Mouse (Mus musculus) urinary bladder, adult 18-20 months (tissue): ENCODE measurements around the gene Spaca3.
A peak's percentile ranks its signal among the peaks of the same experiment; 100 is the strongest.

ENCODE experiments used
- DNase-seq, 2 experiments: peaks; one replicate each; pipeline ENCODE4 v3.0.0; 2022; ENCODE audit warnings: low spot score in 2 of 2, mixed read lengths in 2 of 2

Spaca3 gene

DNA sequence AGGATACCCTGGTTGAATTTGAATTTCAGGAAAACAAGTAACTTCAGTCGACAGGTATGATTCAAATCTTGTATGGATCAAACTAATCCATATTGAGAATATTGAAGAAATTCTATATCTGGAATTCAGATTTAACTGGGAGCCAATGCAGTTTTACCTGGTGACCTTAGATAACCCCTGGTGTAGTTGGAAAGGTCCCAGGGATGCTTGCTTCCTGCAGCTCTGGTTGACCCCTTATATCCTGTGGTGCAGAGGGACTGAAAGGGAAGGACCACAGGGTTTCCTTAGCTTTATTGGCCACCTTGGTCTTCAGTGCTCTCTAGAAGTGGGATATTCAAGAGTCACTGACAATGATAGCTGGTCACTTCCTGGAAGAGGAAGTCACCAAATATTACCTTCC lies 9.9 kb downstream of the Spaca3 start:
- no peak for DNase-seq

DNA sequence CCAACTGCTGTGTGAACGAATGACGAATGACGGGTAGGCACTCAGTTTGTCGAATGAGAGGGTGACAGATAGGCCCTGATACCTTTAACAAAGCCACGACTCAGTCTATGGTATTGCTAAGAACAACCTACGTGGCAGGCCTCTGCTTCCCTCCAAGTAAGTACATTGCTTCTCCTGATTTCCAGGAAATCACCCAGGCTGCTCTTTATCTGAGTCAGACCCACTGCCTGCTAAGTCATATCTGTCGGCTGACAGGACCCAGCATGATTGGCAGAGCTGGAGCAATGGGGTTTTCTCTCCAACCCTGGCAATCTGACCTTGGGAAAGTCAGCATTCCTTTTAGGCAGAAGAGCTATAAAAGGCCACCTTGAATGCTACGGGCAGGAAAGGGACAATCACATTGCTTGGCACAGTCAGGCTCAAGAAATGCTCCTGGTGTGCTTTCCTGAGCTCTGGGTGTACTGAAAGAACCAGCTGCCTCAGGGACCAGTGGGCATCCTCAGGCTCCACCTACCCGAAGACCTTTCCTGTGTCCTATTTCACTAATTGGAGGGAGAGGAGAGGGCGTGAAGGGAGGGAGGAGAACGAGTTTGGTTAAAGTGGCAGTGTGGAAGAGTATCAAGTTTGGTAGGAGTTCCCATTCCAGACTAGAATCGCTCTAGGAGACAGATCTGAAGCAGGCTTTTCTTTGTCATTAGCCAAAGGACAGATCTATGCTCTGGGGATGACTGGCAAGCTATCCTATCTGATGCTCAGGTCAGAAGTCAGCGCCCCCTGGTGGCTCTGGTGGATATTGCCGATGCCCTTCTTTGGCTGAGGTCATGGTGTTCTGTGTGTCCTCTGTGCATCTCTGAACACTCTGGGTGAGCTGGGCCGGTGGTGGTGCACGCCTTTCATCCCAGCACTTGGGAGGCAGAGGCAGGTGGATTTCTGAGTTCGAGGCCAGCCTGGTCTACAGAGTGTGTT lies 14.6 kb downstream of the Spaca3 start:
- DNase-seq, result peak; percentile 19 to 34

DNA sequence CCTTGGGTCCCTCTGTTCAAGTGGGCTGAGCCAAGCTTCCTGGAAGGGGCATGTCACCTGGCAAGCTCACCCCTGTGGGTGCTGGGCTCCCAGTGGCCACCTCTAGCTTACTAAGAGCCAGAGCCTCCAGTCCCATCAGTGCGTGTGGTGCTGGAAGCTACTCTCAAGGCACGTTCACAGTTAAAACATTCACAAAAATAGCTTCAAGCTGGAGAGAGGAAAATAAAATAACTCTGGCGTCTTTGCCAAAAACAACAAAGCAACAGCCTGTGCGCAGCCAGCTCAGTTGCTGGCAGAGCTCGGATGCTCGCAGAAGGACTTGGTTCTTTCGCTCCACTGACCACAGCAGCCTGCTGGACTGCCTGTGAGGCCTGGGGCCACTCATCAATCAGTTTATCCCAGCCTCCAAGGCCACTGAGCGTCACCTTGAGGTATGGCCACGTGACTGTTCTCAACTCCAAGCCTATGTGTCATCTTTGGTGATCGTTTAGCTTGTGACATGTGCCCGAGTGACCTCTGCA lies 19.0 kb downstream of the Spaca3 start:
- no peak for DNase-seq

DNA sequence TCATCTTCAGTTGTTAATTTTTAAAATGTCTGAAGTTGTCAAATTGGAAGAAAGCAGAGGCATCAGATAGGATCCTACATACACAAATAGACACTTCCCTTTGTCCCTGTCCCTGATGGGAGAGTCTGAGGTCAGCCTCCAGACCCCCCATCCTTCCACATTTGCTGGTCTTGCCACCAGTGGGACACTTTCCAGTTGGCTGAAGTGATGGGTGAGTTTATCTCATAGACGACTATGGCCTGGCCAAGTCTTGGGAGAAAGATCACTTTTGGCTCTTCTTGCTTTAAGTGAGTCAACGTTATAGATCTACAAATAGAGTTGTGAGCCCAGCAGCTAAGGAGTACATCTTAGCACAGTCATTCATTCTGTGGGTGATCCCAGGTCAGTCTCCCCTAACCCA lies 19.9 kb downstream of the Spaca3 start:
- DNase-seq, result no peak

DNA sequence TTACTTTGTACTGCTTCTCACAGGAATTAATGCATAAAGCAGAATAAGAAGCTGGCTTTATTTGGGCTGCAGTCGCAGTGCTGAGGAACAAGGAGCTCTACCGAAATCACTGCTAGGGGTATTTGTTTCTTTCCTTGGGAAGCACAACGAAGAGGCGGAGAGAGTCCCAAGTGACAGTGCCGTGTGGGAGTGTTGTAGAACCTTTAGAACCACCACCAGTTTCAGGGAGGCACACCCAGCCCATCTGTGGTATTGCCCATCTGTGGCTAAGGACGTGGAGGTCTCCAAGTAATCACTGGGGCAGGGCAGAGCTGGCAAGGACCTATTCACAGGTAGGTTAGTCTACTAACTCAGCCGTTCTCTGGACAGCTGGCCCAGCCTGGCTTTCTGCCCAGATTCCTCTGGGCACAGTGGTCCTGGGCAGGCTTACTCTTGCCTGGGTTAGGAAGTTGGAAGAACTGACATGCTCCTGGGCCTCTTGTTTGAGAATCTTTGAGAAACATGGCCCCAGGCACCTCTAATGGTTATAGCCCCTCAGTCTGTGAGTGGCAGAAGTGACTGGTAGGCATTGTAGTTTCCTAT lies 24.2 kb downstream of the Spaca3 start:
- no peak for DNase-seq

DNA sequence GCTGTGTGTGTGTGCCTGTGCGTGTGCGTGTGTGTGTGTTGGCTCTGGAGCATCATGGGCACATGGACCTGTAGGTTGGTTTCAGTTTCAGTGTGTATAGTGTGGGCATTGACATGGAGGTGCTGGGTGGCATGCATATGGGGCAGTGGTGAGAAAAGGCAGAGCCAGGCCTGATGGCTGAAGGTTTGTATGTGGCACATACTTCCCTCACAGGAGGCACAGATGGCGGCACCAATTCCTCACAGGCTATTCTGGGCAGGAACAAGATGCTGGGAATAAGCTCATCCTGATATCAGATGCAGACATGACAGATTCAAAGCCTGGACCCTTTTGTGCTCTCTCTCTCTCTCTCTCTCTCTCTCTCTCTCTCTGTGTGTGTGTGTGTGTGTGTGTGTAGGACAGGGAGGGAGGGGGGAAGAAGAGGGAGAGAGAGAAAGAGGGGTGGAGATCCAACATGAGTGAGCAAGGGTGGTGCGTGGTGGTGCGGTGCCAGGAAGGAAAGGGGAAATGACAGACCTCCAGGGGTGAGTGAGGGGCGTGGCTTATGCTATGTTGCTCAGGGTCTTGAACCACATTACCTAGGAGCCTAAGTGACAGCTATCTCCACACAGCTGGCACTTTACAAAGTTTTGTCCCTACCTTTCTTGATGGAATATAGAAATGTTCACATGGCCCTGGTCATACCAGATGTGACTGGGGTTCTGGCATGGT lies 26.5 kb downstream of the Spaca3 start:
- DNase-seq, result no peak

DNA sequence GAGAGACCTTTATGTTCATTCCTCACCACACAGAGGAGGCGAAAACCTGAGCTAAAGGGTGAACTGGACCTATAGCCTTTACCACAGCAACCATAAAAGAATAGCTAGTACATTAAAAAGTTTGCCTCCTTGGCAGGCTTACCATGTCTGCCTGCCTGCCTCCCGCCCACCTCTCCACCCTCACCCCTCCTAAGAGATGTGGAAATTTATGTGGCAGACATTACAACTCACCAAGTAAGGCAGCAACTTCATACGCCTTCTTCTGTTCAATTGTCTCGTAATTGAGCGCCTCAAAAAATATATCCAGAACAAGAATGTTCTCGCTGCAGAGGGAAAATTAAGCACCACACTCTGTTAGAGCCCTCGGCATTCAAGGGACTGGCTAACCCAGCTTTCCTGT lies 28.2 kb downstream of the Spaca3 start:
- DNase-seq, result no peak

DNA sequence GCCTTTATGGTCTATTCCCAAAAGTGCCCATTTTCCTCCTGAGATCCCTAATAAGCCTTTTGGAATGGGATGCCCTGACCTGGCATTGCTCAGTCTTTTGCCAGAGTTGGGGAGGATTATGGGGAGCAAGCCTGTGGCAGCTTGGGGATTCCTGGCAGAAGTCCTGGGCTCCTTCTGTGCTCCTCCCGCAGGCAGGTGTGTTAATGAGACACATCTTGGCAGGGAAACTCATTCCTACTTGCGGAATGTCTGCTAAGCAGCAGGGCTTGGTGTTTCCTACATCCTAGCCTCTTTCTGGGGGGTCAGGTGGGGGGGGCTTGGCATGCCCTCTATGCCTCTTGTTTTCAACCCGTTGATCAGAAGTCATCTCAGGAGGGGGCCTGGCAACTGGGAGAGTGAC lies 28.9 kb downstream of the Spaca3 start:
- no peak for DNase-seq

DNA sequence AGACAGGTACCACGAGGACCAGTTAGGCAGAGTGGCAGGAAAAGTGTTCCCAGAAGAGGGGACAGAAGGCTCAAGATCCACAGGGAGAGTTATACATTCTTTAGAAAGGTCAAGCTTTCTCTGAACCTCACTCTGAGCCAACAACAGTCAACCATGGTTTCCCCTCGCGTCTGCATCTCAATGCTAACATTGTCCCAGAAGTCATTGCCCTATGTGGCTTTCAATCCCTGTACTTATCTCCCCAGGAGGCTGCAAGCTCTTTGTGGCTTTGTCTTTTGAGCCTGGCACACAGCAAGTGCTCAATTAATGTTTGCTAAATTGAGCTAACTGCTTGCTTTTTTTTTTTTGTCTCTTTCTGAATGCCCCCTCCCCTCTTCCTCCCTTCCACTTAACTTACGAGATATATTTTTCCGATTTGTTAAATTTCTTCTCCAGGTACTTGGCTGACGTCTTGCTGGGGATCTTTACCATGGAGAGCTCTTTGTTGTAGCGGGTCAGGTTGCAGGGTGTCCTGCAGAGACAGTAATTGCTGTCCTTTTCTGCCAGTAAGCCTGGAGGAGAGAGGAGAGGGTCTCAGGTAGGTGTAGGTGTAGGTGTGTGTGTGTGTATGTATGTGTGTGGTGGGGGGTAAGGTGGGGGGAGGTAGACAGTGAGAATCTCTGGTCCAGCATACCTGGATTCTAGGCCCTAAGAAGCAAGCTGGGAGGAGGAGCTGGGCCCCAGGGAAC lies 31.3 kb downstream of the Spaca3 start:
- DNase-seq, result no peak

DNA sequence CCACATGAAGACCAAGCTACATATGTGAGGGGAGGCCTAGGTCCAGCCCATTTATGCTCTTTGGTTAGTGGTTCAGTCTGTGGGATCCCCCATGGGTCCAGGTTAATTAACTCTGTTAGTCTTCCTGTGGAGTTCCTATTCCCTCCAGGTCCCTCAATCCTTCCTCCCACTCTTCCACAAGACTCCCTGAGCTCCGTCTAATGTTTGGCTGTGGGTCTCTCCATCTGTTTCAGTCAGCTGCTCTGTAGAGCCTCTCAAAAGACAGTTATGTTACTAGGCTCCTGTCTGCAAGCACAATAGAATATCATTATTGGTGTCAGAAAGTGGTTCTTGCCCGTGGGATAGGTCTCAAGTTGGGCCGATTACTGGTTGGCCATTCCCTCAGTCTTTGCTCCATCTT lies 37.7 kb downstream of the Spaca3 start:
- no peak for DNase-seq

DNA sequence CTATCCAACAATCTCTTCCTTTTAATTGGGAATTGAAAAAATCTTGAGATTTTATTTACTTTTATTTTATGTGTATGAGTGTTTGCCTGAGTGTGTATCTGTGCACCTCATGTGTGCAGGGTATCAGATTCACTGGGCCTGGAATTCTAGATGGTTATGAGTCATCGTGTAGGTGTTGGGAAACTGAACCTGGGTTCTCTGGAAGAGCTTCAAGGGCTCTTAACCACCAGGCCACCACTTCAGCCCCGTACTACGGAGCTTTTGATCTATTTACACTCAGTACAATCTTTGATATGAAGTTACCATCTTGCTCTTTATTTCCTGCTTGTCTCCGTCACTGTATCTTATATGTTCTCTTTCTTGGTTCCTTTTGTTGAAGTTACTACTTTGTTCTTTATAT lies 42.4 kb downstream of the Spaca3 start:
- no peak for DNase-seq

DNA sequence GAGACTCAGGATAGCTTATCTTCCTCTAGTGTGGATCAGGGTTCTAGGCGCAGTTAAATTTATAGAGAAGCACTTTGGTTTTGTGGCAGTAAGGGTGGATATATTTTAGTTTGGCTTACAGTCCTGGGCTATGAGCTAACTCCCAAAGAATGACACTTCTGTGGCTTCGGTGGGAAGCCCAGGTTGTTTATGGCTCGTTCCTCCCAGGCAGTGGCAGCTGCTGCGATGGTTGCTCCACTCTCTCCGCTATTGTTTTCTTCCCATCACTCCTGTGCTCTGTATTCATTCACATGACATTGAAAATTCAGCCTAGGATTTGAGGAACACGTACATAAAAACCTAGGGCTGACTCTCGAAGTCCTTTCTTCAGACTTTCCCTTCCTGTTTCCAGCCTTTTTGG lies 44.5 kb downstream of the Spaca3 start:
- no peak for DNase-seq

DNA sequence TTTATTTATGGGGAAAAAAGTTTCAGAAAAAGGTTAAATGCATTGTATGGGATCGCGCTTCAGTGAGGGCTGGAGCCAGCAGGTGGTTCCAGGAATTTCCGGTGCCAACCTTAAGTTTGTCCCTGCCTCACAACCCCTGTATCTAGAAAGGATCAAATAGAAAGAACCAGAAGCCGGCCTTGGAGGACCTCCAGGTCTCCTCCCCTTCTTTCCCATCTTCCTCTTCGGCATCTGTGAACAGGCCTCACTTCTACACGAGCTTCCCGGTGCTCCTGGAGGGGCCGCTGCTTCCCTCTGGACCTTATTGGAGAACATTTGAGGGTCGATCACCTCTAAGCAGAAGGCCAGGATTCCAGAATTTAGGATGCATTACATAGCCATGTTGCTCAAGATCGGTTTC lies 45.3 kb downstream of the Spaca3 start:
- DNase-seq, result no peak

DNA sequence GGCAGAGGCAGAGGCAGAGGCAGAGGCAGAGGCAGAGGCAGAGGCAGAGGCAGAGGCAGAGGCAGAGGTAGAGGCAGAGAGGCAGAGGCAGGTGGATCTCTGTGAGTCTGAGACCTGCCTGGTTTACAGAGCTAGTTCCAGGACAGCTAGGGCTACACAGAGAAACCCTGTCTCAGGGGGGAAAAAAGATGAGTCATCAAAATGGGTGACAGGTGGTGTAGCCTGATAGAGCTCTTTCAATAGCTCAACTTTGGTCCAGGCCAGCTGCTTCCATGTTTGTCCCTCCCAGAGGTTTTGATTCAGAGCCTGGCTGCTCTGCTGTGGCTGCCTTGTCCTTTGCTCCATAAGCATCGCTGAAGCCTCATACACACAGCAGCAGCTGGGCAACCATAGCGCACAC lies 46.4 kb downstream of the Spaca3 start:
- no peak for DNase-seq

DNA sequence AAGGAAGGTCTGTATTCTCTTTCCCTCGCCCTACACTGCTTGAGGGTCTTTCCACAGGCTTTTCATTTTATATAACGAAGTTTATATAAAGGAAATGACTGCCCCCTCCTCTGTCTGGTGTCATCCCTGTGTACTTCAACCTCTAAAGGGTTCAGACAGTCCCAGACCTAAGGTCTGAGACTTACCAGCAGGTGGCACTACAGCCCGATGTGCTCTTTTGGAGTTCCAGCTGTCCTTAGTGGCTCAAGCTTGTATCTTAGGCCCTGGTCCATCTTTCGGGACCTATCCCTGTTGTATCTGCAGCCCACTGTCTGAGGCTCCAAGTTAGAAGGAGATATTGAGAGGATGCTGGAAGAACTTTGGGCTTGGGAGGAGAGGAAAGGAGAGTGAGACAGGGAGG lies 48.3 kb downstream of the Spaca3 start:
- peak; percentile 32 to 33 for DNase-seq

DNA sequence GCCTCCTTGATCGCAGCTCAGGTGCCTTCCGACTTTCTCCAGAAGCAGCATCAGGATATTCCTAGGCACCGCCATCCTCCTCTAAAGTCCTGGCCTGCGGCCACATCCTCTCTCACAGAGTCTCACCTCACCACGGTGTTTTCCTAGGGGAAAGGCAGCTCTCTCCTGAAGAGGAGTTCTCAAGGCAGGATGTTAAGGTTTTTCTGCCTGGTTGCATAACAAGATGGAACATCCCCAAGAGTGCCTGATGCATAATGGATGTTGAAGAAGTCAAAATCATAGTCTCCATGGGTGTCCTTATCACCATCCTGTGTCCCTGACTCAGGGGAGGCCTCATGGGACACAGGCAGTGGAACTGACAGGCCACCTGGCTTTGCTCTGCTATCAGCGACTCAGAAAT lies 49.7 kb downstream of the Spaca3 start:
- DNase-seq, result no peak

DNA sequence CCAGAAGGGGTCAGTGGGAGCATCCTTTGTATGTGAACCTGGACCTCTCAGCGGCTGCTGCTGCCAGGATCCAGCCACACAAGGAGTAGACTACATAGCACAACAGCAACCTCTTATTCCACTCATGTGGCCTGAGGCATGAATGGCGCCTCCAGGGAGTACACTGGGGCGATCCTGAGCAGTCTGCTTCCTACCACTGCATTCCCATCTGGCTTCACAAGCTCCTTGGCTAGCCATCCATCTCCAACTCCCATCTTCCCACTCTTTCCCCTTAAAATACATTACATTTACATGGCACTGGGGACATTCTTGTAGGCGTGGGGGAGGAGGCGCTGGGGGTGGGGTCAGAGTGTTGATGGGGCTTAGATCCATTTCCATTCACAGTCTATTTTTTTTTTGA lies 54.6 kb downstream of the Spaca3 start:
- no peak for DNase-seq

DNA sequence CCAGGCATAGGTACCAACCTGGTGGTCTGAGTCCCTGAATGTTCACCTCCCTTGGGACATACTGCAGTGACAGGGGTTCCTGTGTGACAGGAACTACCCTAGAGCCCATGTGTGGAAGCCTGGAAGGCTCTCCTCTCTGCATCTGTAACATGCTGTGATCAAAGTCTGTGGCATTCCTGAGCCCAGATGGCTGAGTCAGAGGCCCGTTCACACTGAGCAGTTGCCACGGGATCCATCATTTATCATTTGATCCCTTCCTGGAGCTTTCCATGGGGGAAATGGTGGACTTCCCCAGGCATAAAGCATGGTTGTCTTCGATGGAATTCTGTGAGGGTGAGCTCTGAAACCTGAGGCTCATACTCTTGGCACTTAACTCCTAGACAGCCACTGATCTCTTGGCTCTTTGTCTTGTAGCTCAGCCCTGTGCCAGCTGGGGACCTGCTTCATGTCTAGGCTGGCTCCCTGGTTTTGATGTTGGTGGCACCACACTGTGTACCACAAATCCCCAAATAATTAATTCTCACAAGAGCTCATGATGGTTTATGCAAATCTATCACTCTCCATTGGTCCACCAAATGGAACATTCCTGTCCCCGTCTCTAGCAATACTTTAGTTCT lies 55.4 kb downstream of the Spaca3 start:
- DNase-seq, result no peak
